Mouse (Mus musculus): Measurements from ENCODE around the gene Xaf1.

Xaf1 gene

GRCm38 (mm10) chr11:72301334-72301733 lies at the start of gene Xaf1:
Gene Xaf1, plus strand, starts transcription at chr11:72301629.
- DNase-seq (ENCODE audit: extremely low spot score, low spot score) = no peak

- no peak for DNase-seq (ENCODE audit: extremely low spot score, low spot score)
Observed at GRCm38 (mm10) chr11:72255629-72256028, 45.8 kb upstream of the Xaf1 start.

GRCm38 (mm10) chr11:72256441-72256840 lies 45.0 kb upstream of the Xaf1 start:
- DNase-seq (ENCODE audit: extremely low spot score, low spot score) = no peak

- DNase-seq (ENCODE audit: extremely low spot score, low spot score) = peak; percentile 17
Observed at GRCm38 (mm10) chr11:72265483-72265882, 35.9 kb upstream of the Xaf1 start.

- DNase-seq (ENCODE audit: extremely low spot score, low spot score) = peak; percentile 66
Observed at GRCm38 (mm10) chr11:72266207-72266959, 35.0 kb upstream of the Xaf1 start.

GRCm38 (mm10) chr11:72266960-72267560 lies 34.4 kb upstream of the Xaf1 start, which contains the start of gene Slc13a5:
Gene Slc13a5, minus strand, starts transcription at chr11:72267222.
- DNase-seq (ENCODE audit: extremely low spot score, low spot score) = no peak

GRCm38 (mm10) chr11:72271761-72272160 lies 29.7 kb upstream of the Xaf1 start:
- DNase-seq (ENCODE audit: extremely low spot score, low spot score) = no peak

GRCm38 (mm10) chr11:72273341-72273740 lies 28.1 kb upstream of the Xaf1 start:
- no peak for DNase-seq (ENCODE audit: extremely low spot score, low spot score)

GRCm38 (mm10) chr11:72281143-72281851 lies 20.1 kb upstream of the Xaf1 start:
- no peak for DNase-seq (ENCODE audit: extremely low spot score, low spot score)

GRCm38 (mm10) chr11:72281852-72282400 lies 19.5 kb upstream of the Xaf1 start:
- DNase-seq (ENCODE audit: extremely low spot score, low spot score) = no peak

GRCm38 (mm10) chr11:72283486-72284224 lies 17.8 kb upstream of the Xaf1 start:
- no peak for DNase-seq (ENCODE audit: extremely low spot score, low spot score)

- no peak for DNase-seq (ENCODE audit: extremely low spot score, low spot score)
Observed at GRCm38 (mm10) chr11:72284532-72285182, 16.8 kb upstream of the Xaf1 start.

GRCm38 (mm10) chr11:72285971-72286480 lies 15.4 kb upstream of the Xaf1 start:
- DNase-seq (ENCODE audit: extremely low spot score, low spot score) = no peak

GRCm38 (mm10) chr11:72286651-72287050 lies 14.8 kb upstream of the Xaf1 start:
- no peak for DNase-seq (ENCODE audit: extremely low spot score, low spot score)

- no peak for DNase-seq (ENCODE audit: extremely low spot score, low spot score)
Observed at GRCm38 (mm10) chr11:72287126-72287525, 14.3 kb upstream of the Xaf1 start.

GRCm38 (mm10) chr11:72287543-72287942 lies 13.9 kb upstream of the Xaf1 start:
- DNase-seq (ENCODE audit: extremely low spot score, low spot score) = no peak

- DNase-seq (ENCODE audit: extremely low spot score, low spot score) = no peak
Observed at GRCm38 (mm10) chr11:72293116-72293515, 8.3 kb upstream of the Xaf1 start.

- no peak for DNase-seq (ENCODE audit: extremely low spot score, low spot score)
Observed at GRCm38 (mm10) chr11:72302230-72302629, 801 bp downstream of the Xaf1 start.

- no peak for DNase-seq (ENCODE audit: extremely low spot score, low spot score)
Observed at GRCm38 (mm10) chr11:72307461-72307860, 6.0 kb downstream of the Xaf1 start.

GRCm38 (mm10) chr11:72308982-72309381 lies 7.6 kb downstream of the Xaf1 start:
- no peak for DNase-seq (ENCODE audit: extremely low spot score, low spot score)

- no peak for DNase-seq (ENCODE audit: extremely low spot score, low spot score)
Observed at GRCm38 (mm10) chr11:72310491-72310890, 9.1 kb downstream of the Xaf1 start.
